8 mouse cellular contexts compared by ENCODE assay signal in genomic region chr17:66235096-66235805, GRCm38 (mm10).
DNase-seq lines count a peak whose midpoint lies in the region; ATAC-seq and TF ChIP-seq lines count a peak whose summit lies in the region.

No protein-coding gene starts in this region.

- peak; percentile 56 for ATAC-seq in Patski
- ATAC-seq in hindbrain, embryonic 15.5 days (ENCODE audit: low FRiP score, low read depth) = peak; percentile 77

- peak overlapping the region; percentile 44; the same call in 1 of the 2 replicates for H3K27ac ChIP-seq in hindbrain, embryonic 15.5 days (replicated peaks)

- POLR2A ChIA-PET in Patski (lab: Charles Lee) = interaction anchor here (0.7 to 1.2 kb wide), 4 partner anchors 11 to 307 kb away, joined by 3 to 5 read pairs (median 4); no protein-coding TSS in a partner anchor

- in situ Hi-C loops in Patski (cut with MboI; ENCODE audit: low pct_unique_long_range_greater_than_20kb) = loop anchor here (5.0 kb wide), 3 partner anchors 102 to 252 kb away; no protein-coding TSS in a partner anchor

- H3K4me2 ChIP-seq in hindbrain, embryonic 15.5 days = peak overlapping the region; percentile 59

- CTCF ChIA-PET in Patski (lab: Charles Lee) = interaction anchor here (0.6 to 2.2 kb wide), 19 partner anchors 8 to 337 kb away, joined by 3 to 19 read pairs (median 3); partner anchors contain the start of genes Mtcl1 and Rab12

- H3K4me3 ChIP-seq in hindbrain, embryonic 15.5 days = peak overlapping the region; percentile 29

- peak overlapping the region; percentile 39 for H3K9ac ChIP-seq in hindbrain, embryonic 15.5 days

- H3K36me3 ChIP-seq in hindbrain, embryonic 15.5 days = no peaks in the 10 kb centered on the region

- peaks cover 4% of the 10 kb centered on the region for H3K27me3 ChIP-seq in Patski
- H3K27me3 ChIP-seq in hindbrain, embryonic 15.5 days = no peaks in the 10 kb centered on the region; the same call in 1 of the 2 replicates

- peak; percentile 91 for TF ChIP-seq CTCF in Patski (IDR thresholded peaks at IDR 0.05)

- peaks cover 9% of the 10 kb centered on the region for H3K4me1 ChIP-seq in hindbrain, embryonic 15.5 days (replicated peaks)

- 2% methylated on average over 19 of the region's 19 CpGs for WGBS in hindbrain, embryonic 15.5 days

- peak; percentile 35 for DNase-seq in Patski (ENCODE audit: low read depth, low spot score)
- peak; percentile 96 for DNase-seq in cerebellum, postnatal 14 days
- DNase-seq in frontal cortex, postnatal 25 days (ENCODE audit: low spot score in 2 of 2) = peak; percentile 84 to 85
- peak; percentile 74 to 79 for DNase-seq in layer of hippocampus, postnatal 36 days
- peak; percentile 78 to 88 for DNase-seq in lung, postnatal 4 days
- peak; percentile 80 for DNase-seq in right cerebral cortex, adult 18-20 months
- DNase-seq in urinary bladder, postnatal 10 days (ENCODE audit: low spot score) = peak; percentile 56

- H3K9me3 ChIP-seq in hindbrain, embryonic 15.5 days = no peaks in the 10 kb centered on the region

Comparison
In these comparisons a context has a peak if more than half of its experiments do, and no peak if none do; other contexts are left out.
1. Peak in every context shown above with its lines: DNase-seq, ATAC-seq, H3K4me3 ChIP-seq and H3K27ac ChIP-seq.
2. DNase-seq: peak in every context shown above with its lines; median percentile 96 in cerebellum, postnatal 14 days; 84 in frontal cortex, postnatal 25 days; 83 in lung, postnatal 4 days; 80 in right cerebral cortex, adult 18-20 months; 76 in layer of hippocampus, postnatal 36 days; 56 in urinary bladder, postnatal 10 days; 35 in Patski.